Mouse (Mus musculus) cerebellum, postnatal 4 days (tissue): Measurements from ENCODE around the gene Olfr549.

Experiments used
- DNase-seq, 2 experiments: peaks; one replicate each; pipeline ENCODE4 v3.0.0; 2022; ENCODE audit warnings: low spot score in 2 of 2, mixed read lengths in 1 of 2

Olfr549 gene

DNA sequence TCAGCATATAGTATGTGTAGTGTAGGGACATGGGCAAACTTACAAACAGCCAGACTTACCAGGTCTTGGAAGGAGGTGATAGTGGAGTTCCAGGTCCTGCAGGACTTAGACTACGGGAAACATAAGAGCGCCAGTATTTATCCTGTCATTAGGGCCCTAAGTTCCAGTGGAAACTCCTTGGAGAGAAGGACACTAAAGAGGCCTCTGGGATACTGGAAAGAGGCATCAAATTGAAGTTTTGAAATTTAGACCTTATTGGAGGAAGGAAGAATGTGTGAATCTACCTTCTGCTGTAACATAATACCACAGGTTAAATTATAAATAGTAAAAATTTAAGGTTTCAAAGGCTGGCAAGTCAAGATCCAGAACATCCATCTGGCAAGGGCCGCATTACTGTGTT, 42.1 kb downstream of the Olfr549 start, which contains the start of gene Olfr551:
Gene Olfr551 (minus strand): TSS at position 101 of the 400 bp plus-strand sequence.
- no peak for DNase-seq

DNA sequence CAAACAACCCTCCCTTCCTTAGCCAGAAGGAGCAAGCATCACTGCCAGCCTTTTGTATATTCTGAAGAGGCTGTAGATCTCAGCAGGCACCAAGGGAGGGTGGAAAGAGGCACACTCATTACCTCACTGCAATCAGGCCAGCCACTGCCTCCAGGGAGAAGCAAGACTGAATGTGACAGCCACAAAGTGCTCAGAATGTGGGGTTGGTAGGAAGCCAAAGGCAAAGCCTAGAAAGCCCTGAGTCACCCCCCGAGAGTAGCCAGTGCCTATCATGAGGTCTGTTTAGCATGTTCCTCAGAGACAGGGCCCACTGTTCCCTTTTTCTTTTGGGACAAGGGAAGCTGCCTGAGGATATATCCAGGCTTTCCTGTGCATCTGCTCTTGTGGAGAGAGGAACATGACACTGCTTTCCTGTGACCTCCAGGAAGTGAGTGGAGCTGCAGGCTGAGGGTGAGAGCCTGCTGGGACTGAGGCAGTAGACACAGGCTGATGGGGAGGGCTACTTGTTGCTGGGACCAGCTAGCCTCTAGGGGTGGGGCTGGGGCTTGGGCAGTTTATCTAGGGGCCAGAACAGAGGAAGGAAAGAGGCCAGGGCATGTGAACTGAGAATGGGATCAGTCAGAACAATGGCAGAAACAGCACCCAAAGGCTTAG, 47.8 kb downstream of the Olfr549 start, which contains the start of gene Olfr552:
Gene Olfr552 (plus strand): TSS at position 393 of the 654 bp plus-strand sequence.
- no peak for DNase-seq
